Mouse (Mus musculus) cortical plate, adult 2 months (tissue): ENCODE measurements around the gene Sidt1. TPM values are rescaled to one million over a fixed set of nuclear protein-coding genes. Genes with fewer than 3 reads are reported as not detected.

Experiments
- H3K27ac ChIP-seq: fragments of 200-500 bp; 2 replicates; pipeline ENCODE4 v1.5.1; 2012; ENCODE audit warnings: low read length, control low read depth, inconsistent platforms; ENCODE audit not compliant: insufficient read depth
- H3K4me1 ChIP-seq: fragments of 200-500 bp; 2 replicates; pipeline ENCODE4 v1.6.1; 2011; ENCODE audit warnings: low read length; ENCODE audit not compliant: control insufficient read depth, insufficient read depth
- H3K4me3 ChIP-seq: fragments of 200-500 bp; 2 replicates; pipeline ENCODE4 v1.5.1; 2011; ENCODE audit warnings: mild to moderate bottlenecking, low read length, control low read depth; ENCODE audit not compliant: insufficient read depth
- CTCF ChIP-seq: fragments of 200-500 bp; IDR thresholded peaks from 2 replicates; pipeline ENCODE4 v1.5.1; 2011; ENCODE audit warnings: mild to moderate bottlenecking, control low read depth, low read length; ENCODE audit not compliant: insufficient read depth; ENCODE audit errors: extremely low read depth
- POLR2A ChIP-seq: fragments of 200-500 bp; IDR thresholded peaks from 2 replicates; pipeline ENCODE4 v1.6.1; 2011; ENCODE audit warnings: mild to moderate bottlenecking, low read length, control low read depth; ENCODE audit not compliant: insufficient read depth; ENCODE audit errors: extremely low read depth
- polyA plus RNA-seq: library from polyadenylated mRNA; depleted of rRNA; stranded (reverse); fragments of >200 nt; gene quantifications from 2 replicates; pipeline ENCODE4 v1.2.3, GENCODE M21; 2012; rRNA removed

Gene Sidt1
- polyA plus RNA-seq, result 60.0 and 67.5 TPM in 2 replicates

- Histone ChIP-seq H3K4me1 (no peaks in the 10 kb centered on the region), H3K4me3 (peak within 1 kb of the TSS; percentile 73), H3K27ac (peak within 1 kb of the TSS; percentile 97)
- TF ChIP-seq POLR2A (peak; percentile 37; the same call in 1 of the 2 replicates), CTCF (no peak)
These were observed at the start of gene Sidt1 for GRCm38 (mm10) chr16:44332861-44333284. Gene Sidt1, minus strand, starts transcription at chr16:44333196.

GRCm38 (mm10) chr16:44381578-44381977 is 48.6 kb upstream of the Sidt1 start:
- no peak overlapping the region for H3K27ac ChIP-seq
- no peak overlapping the region for H3K4me3 ChIP-seq
- no peaks in the 10 kb centered on the region for H3K4me1 ChIP-seq
- TF ChIP-seq POLR2A (no peak), CTCF (no peak)

DNA sequence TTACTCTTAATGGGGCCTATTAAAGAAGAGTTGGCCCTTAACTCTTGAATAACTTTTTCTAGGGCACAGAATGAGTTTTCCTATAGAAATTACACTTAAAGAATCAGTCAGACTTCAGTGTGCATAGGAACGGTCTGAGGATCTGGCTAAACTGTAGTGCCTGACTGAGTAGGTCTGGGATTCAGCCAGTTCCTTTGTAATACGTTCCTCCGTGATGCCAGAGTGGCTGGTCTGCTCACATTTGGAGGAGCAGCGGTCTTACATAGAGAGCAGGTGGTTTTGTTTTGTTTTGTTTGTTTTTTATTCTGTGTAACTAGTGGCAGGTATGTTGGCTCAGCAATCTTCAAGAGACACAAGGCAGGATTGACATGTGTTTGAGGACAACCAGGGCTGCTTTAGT is 47.0 kb upstream of the Sidt1 start:
- Histone ChIP-seq H3K4me3 (no peak overlapping the region), H3K4me1 (no peaks in the 10 kb centered on the region), H3K27ac (no peak overlapping the region)
- no peak for TF ChIP-seq POLR2A
- no peak for TF ChIP-seq CTCF

GRCm38 (mm10) chr16:44375459-44375858 is 42.5 kb upstream of the Sidt1 start:
- no peaks in the 10 kb centered on the region for H3K4me1 ChIP-seq
- TF ChIP-seq POLR2A (no peak), CTCF (no peak)
- no peak overlapping the region for H3K27ac ChIP-seq
- H3K4me3 ChIP-seq, result no peak overlapping the region

GRCm38 (mm10) chr16:44365522-44365921 is 32.5 kb upstream of the Sidt1 start:
- Histone ChIP-seq H3K27ac (no peak overlapping the region), H3K4me1 (no peaks in the 10 kb centered on the region), H3K4me3 (no peak overlapping the region)
- TF ChIP-seq CTCF (no peak), POLR2A (no peak)

DNA sequence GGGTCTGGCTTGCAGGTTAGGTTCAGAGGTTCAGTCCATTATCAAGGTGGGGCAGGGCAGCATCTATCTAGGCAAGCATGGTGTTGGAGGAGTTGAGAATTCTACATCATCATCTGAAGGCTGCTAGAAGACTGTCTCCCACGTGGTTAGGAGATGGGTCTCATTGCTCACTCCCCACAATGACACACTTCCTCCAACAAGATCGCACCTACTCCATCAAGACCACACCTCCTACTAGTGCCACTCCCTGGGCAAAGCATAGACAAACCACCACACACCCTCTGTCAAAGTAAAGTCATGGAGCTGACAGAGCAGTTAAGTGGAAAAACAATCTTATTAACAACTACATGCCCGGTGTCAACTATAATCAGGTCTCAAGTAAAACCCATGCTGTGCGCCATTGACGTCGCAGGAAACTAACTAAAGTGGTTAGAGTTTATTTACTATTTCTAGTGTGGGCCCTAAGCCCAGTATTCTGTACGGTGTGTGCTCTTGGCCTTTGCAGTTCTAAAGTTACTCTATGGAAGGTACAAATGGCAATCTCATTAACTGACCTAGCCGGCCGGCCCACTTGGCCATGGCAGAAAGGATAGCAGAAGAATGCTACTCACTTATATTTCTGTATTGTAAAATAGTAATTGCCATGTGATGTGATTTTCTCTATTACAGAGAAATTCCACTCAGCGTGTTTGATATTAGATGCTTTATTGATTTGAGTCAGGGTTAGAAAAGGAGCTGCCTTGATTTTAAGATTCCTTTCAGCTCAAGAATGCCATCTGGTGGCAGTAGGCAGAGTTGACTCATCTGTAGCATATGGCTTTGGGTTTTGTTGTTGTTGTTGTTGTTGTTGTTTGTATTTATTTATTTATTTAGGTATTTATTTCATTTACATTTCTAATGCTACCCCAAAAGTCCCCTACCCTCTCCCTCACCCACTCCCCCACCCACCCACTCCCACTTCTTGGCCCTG is 29.2 kb upstream of the Sidt1 start:
- H3K27ac ChIP-seq, result no peak overlapping the region
- no peaks in the 10 kb centered on the region for H3K4me1 ChIP-seq
- TF ChIP-seq CTCF, result peak; percentile 61; the same call in 1 of the 2 replicates
- no peak for TF ChIP-seq POLR2A
- H3K4me3 ChIP-seq, result no peak overlapping the region

- H3K27ac ChIP-seq, result no peak overlapping the region
- no peak for TF ChIP-seq POLR2A
- TF ChIP-seq CTCF, result no peak
- H3K4me3 ChIP-seq, result no peak overlapping the region
- H3K4me1 ChIP-seq, result no peaks in the 10 kb centered on the region
These were observed 24.7 kb upstream of the Sidt1 start for GRCm38 (mm10) chr16:44357571-44358268.

- Histone ChIP-seq H3K4me1 (no peaks in the 10 kb centered on the region), H3K4me3 (no peak overlapping the region), H3K27ac (no peak overlapping the region)
- TF ChIP-seq POLR2A (no peak), CTCF (no peak)
These were observed 23.3 kb upstream of the Sidt1 start for GRCm38 (mm10) chr16:44356291-44356690.

DNA sequence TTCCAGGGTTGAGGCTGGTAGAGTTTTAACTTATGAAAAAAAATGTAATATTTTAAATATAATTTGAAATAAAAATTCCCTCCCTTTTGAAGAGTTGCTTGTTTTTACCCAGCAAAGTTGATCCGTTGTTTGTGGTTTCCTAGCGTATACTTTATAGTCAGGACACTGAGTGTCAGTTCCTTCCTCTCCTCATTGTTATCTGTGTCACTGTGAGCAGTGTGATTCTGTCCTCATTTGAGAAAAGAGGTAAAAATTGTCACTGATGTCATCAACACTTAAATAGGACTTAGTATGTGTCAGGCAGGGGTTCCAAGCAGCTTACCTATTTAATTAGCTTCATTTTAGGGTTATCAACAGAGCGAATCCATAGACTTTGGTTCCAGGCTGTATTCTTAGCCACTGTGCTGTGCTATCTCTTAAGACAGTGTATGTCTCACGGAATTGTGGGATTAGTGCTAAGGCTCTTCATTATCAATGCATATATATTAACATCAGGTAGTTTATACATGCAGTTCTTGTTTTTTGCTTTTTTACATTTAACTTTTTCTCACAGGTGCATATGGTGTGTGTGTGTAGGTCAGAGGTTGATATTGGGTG is 16.9 kb upstream of the Sidt1 start:
- no peaks in the 10 kb centered on the region for H3K4me1 ChIP-seq
- no peak overlapping the region for H3K4me3 ChIP-seq
- TF ChIP-seq POLR2A, result no peak
- TF ChIP-seq CTCF, result no peak
- no peak overlapping the region for H3K27ac ChIP-seq
